In the genomic region with DNA sequence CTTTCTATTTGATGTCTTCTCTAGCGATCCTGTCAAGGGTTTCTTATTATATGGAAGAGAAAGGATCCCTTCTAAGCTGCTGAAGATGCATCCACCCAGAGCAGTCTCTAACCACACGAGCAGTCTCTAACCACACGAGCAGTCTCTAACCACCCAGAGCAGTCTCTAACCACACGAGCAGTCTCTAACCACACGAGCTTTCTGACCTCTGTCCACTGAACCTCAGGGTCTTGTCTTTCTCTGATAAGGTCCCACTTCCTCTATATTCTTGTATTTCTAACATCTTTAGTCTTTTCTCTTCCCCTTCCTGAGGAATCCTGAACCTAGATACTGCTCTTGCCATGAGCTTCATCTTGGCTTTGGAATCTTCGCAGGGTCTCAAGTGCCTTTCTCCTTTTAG, we compare ENCODE assay signal across 36 mouse cellular contexts. TPM values are rescaled to one million over a fixed set of nuclear protein-coding genes. Genes with fewer than 3 reads are reported as not detected.
DNase-seq lines count a peak whose midpoint lies in the region; ATAC-seq lines count a peak whose summit lies in the region.
"Had no signal": no experiment of that assay in that cellular context is flagged by ENCODE, and none has a peak within 500 bp of the region (broad histone marks: within the 10 kb centered on the region; RNA-seq: fewer than 3 reads in every experiment).

No protein-coding gene starts in this region.

- H3K27me3 ChIP-seq in megakaryocyte, embryonic 14.5 days (replicated peaks): peaks cover 15% of the 10 kb centered on the region
- H3K27me3 ChIP-seq: forebrain, embryonic 13.5 days; kidney, embryonic 15.5 days; midbrain, embryonic 13.5 days had no signal

- intact Hi-C loops in gastrocnemius, postnatal 36 days (cut with DNase I): no loop called here

- peak overlapping the region; percentile 33 for H3K4me3 ChIP-seq in megakaryocyte, embryonic 14.5 days (replicated peaks)
- H3K4me3 ChIP-seq: forebrain, embryonic 13.5 days; gastrocnemius, adult 2 months; kidney, embryonic 15.5 days; midbrain, embryonic 13.5 days had no signal

- H3K9me3 ChIP-seq in megakaryocyte, embryonic 14.5 days: peaks cover 21% of the 10 kb centered on the region
- H3K9me3 ChIP-seq: forebrain, embryonic 13.5 days; kidney, embryonic 15.5 days; midbrain, embryonic 13.5 days had no signal

- ATAC-seq in granulocyte monocyte progenitor cell, adult 5-6 weeks (replicated peaks; ENCODE audit: poor library complexity, severe bottlenecking): peak; percentile 99
- ATAC-seq: forebrain, embryonic 13.5 days; hindbrain, postnatal 0 days; intestine, postnatal 0 days; lung, postnatal 0 days; midbrain, embryonic 13.5 days; Patski had no signal

- peaks cover 3% of the 10 kb centered on the region for H3K36me3 ChIP-seq in megakaryocyte, embryonic 14.5 days (replicated peaks; ENCODE audit: low read length)
- H3K36me3 ChIP-seq: kidney, embryonic 15.5 days; midbrain, embryonic 13.5 days had no signal

- peaks cover 25% of the 10 kb centered on the region for H3K4me1 ChIP-seq in megakaryocyte, embryonic 14.5 days
- H3K4me1 ChIP-seq: forebrain, embryonic 13.5 days; kidney, embryonic 15.5 days; midbrain, embryonic 13.5 days had no signal

- peak; percentile 8 for DNase-seq in thymus, postnatal 0 days (ENCODE audit: low spot score)
- no peak for DNase-seq in thymus, postnatal 4 days
- no peak for DNase-seq in urinary bladder, postnatal 36 days (ENCODE audit: low spot score in 2 of 2)
- DNase-seq in layer of hippocampus, adult 9-11 months: no peak
- no peak for DNase-seq in gastrocnemius, postnatal 36 days
- DNase-seq: cerebellum, adult 2 months; cerebellum, postnatal 36 days; gastrocnemius, adult 2 months; kidney, postnatal 36 days; right cerebral cortex, postnatal 14 days; spleen, adult 18-20 months; thymus, postnatal 36 days had no signal

RNA-seq across cellular contexts. Expression of gene 4930583I09Rik, which starts 23.0 kb away (rescaled TPM):
- polyA plus RNA-seq in thymus, postnatal 0 days (2015; fragmentation: Nextera tagmentation; extraction: Ambion mirVana): not detected in 2 replicates
- not detected in 2 replicates for total RNA-seq in granulocyte monocyte progenitor cell, adult 5-6 weeks (2014; fragmentation: Nextera tagmentation)
- total RNA-seq in granulocyte monocyte progenitor cell, adult 5-6 weeks (2017): not detected in 2 replicates
- not detected in 2 replicates for polyA plus RNA-seq in megakaryocyte, embryonic 14.5 days (2012; ENCODE audit: insufficient read depth, low replicate concordance)
- total RNA-seq in gastrocnemius, postnatal 36 days (2021): not detected
- total RNA-seq: adrenal gland, adult 18-20 months; adrenal gland, postnatal 4 days; gastrocnemius, adult 2 months; hindbrain, postnatal 0 days; layer of hippocampus, adult 8-10 months; left cerebral cortex, postnatal 14 days; monocyte, adult 5-6 weeks had no signal
- polyA plus RNA-seq: cerebellum, adult 2 months; embryonic facial prominence, embryonic 14.5 days; forebrain, embryonic 13.5 days; frontal cortex, adult 2 months; gonadal fat pad, adult 2 months; heart, embryonic 11.5 days; heart, postnatal 0 days; hindbrain, embryonic 11.5 days; hindbrain, postnatal 0 days; intestine, postnatal 0 days; kidney, embryonic 15.5 days; limb, embryonic 14.5 days; liver, embryonic 16.5 days; lung, postnatal 0 days; macrophage; midbrain, embryonic 13.5 days; neural tube, embryonic 11.5 days; Patski had no signal
